Mouse (Mus musculus): ENCODE data around the gene Vmn2r23. TPM values are rescaled to one million over a fixed set of nuclear protein-coding genes. Genes with fewer than 3 reads are reported as not detected.

The Vmn2r23 gene
- not detected in 2 replicates for polyA plus RNA-seq (2012; rRNA removed; ENCODE audit: low replicate concordance)

DNA sequence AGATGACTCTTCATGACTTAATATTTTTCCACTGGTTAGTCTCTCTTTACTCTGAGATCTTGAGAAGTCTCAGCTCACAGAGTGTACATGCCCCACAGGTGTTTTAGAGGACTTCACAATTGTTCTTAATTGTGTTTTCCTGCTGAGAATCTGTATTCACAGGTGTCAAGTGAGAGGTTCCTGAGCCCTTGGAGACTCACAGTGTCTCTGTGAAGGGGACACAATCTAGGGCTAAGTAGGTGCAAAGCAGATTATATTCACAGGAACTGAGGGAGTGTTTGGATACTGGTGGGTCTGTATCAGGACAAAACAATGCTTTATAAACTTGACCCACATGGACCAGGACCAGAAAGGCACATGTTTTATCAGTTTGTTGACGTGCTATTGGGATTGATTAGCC is at the start of gene Vmn2r23:
TSS of gene Vmn2r23 (plus strand) at position 301 of the 400 bp plus-strand sequence.

GRCm38 (mm10) chr6:123778579-123778978 is 76.1 kb downstream of the Vmn2r23 start, which contains the start of gene Vmn2r24:
Gene Vmn2r24 (plus strand): TSS chr6:123778879.

Other genes with a start within 250 kb of the Vmn2r23 start
- not detected in 2 replicates for gene Vmn2r21, start 169.3 kb upstream of the Vmn2r23 start, polyA plus RNA-seq (2012; rRNA removed; ENCODE audit: low replicate concordance)
- not detected in 2 replicates for gene Vmn2r22, start 51.9 kb upstream of the Vmn2r23 start, polyA plus RNA-seq (2012; rRNA removed; ENCODE audit: low replicate concordance)
- not detected in 2 replicates for gene Vmn2r24, start 76.2 kb downstream of the Vmn2r23 start, polyA plus RNA-seq (2012; rRNA removed; ENCODE audit: low replicate concordance)
- not detected in 2 replicates for gene Vmn2r25, start 150.8 kb downstream of the Vmn2r23 start, polyA plus RNA-seq (2012; rRNA removed; ENCODE audit: low replicate concordance)